Comparison of ENCODE assay signal across 9 mouse cellular contexts in the genomic region with DNA sequence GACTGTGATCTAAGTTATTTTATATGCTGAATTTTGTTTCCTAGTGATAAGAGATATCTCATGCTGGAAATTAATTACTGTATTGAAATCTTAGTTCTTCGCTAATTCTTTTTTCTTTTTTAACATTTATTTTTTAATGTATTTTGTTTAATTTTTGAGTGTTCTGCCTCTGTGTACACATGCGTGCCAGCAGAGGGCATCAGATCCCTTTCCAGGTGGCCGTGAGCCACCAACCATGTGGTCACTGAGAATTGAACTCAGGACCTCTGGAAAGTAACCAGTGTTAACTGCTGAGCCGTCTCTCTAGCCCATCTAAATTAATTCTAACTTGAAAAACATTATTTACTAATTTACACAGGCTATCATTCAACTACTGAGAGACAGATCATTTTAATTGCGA.
DNase-seq lines count a peak whose midpoint lies in the region; TF ChIP-seq lines count a peak whose summit lies in the region.
"Had no signal": no experiment of that assay in that cellular context is flagged by ENCODE, and none has a peak within 500 bp of the region (broad histone marks: within the 10 kb centered on the region; RNA-seq: fewer than 3 reads in every experiment).

No protein-coding gene starts in this region.

- WGBS in spleen, adult 2 months = 86% methylated on average over 5 of the region's 5 CpGs

- no peaks in the 10 kb centered on the region for H3K4me1 ChIP-seq in spleen, adult 2 months (ENCODE audit: control insufficient read depth, insufficient read depth, insufficient read length)
- H3K4me1 ChIP-seq: limb, embryonic 13.5 days had no signal

- no peak overlapping the region for H3K27ac ChIP-seq in spleen, adult 2 months (ENCODE audit: insufficient read depth, low read length)
- H3K27ac ChIP-seq: limb, embryonic 13.5 days had no signal

- H3K36me3 ChIP-seq in spleen, adult 2 months (ENCODE audit: control insufficient read depth, insufficient read depth, low read length) = peaks cover 21% of the 10 kb centered on the region

- no peak overlapping the region for H3K4me3 ChIP-seq in spleen, adult 2 months (ENCODE audit: extremely low read depth, insufficient read depth, insufficient read length)
- H3K4me3 ChIP-seq: limb, embryonic 13.5 days had no signal

- TF ChIP-seq CTCF in spleen, adult 2 months (IDR thresholded peaks at IDR 0.05; ENCODE audit: extremely low read depth, insufficient read depth, insufficient read length, insufficient replicate concordance) = peak; percentile 36; the same call in 1 of the 2 replicates

- H3K27me3 ChIP-seq in spleen, adult 2 months (ENCODE audit: control insufficient read depth, insufficient read depth, low read length) = no peaks in the 10 kb centered on the region
- H3K27me3 ChIP-seq: limb, embryonic 13.5 days had no signal

- peak; percentile 34 to 35 for DNase-seq in cerebellum, postnatal 10 days
- no peak for DNase-seq in cerebellum, adult 11 months
- peak in 1 of 2 experiments; percentile 9 for DNase-seq in spleen, adult 2 months (ENCODE audit: low read depth in 1 of 2, low spot score in 2 of 2)
- DNase-seq in spleen, postnatal 36 days (ENCODE audit: low spot score in 2 of 2) = no peak
- peak; percentile 50 for DNase-seq in induced T-regulatory cell, adult 2 months (ENCODE audit: low read depth)
- DNase-seq in thymus, postnatal 14 days = peak; percentile 37
- no peak for DNase-seq in yolk sac, embryonic 10.5 days (ENCODE audit: low spot score)
- no peak for DNase-seq in Muller cell, postnatal 12 days (ENCODE audit: inconsistent ontology term)

- no peak for TF ChIP-seq POLR2A in spleen, adult 2 months (IDR thresholded peaks at IDR 0.05; ENCODE audit: low read depth, low read length)

Comparison
In these comparisons a context has a peak if more than half of its experiments do, and no peak if none do; other contexts are left out.
1. DNase-seq: peak in cerebellum, postnatal 10 days (2 of 2), induced T-regulatory cell, adult 2 months (single experiment) and thymus, postnatal 14 days (single experiment); none in cerebellum, adult 11 months (single experiment), spleen, postnatal 36 days (0 of 2), yolk sac, embryonic 10.5 days (single experiment) and Muller cell, postnatal 12 days (single experiment).